Mouse (Mus musculus) leukemia stem cell, adult 10-12 weeks (primary cell): ENCODE data around the gene Gm12845. TPM values are rescaled to one million over a fixed set of nuclear protein-coding genes. Genes with fewer than 3 reads are reported as not detected.

ENCODE experiments used
- polyA plus RNA-seq: library from polyadenylated mRNA; stranded (reverse); fragments of >175 nt; gene quantifications from 2 replicates; pipeline ENCODE4 v1.2.3, GENCODE M21; 2012; ENCODE audit warnings: low replicate concordance

Gene Gm12845
- polyA plus RNA-seq = not detected in 2 replicates

GRCm38 (mm10) chr4:117724112-117724511 lies at the start of gene Gm12845:
Gene Gm12845 (plus strand): TSS chr4:117724412.

GRCm38 (mm10) chr4:117681931-117682461 lies 42.2 kb upstream of the Gm12845 start, which contains the start of gene Dmap1:
Gene Dmap1 (minus strand): TSS chr4:117682273.

DNA sequence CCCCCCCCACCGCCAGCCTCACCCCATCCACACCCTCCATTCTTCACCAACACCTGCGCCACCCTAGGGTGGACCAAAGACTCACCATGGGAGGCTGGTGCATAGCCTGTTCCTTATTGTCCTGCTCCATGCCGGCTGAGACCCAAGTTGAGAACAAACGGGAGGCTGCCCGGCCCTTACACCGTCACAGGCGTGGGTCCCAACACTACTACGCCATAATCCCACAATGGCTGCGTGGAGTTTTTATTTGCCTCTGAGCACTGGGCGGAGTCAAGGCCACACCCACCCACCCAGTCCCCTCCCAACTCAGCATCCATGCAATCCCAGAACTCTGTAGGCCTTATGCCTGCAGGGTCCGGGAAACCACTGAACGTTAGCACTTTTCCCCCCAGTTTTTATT lies 41.2 kb downstream of the Gm12845 start, which contains the start of gene Klf17:
TSS of gene Klf17 (minus strand) at position 233 of the 400 bp plus-strand sequence.

Other genes starting within 250 kb of the Gm12845 start
- gene Rnf220, start 227.4 kb upstream of the Gm12845 start, polyA plus RNA-seq = 47.2 and 63.0 TPM in 2 replicates
- 287 and 347 TPM in 2 replicates for gene Eri3, start 174.0 kb upstream of the Gm12845 start, polyA plus RNA-seq
- 18.0 and 21.7 TPM in 2 replicates for gene Dmap1, start 42.1 kb upstream of the Gm12845 start, polyA plus RNA-seq
- gene Klf17, start 41.2 kb downstream of the Gm12845 start, polyA plus RNA-seq = not detected in 2 replicates
- gene Slc6a9, start 110.1 kb downstream of the Gm12845 start, polyA plus RNA-seq = 113 and 202 TPM in 2 replicates
- 0.11 TPM in 1 of 2 replicates, not detected in the other for gene Ccdc24, start 148.1 kb downstream of the Gm12845 start, polyA plus RNA-seq
- gene B4galt2, start 159.1 kb downstream of the Gm12845 start, polyA plus RNA-seq = 0.57 and 2.7 TPM in 2 replicates
- 59.5 and 456 TPM in 2 replicates for gene Atp6v0b, start 162.9 kb downstream of the Gm12845 start, polyA plus RNA-seq
- gene Dph2, start 167.6 kb downstream of the Gm12845 start, polyA plus RNA-seq = 11.8 and 31.2 TPM in 2 replicates
- 16.8 and 36.7 TPM in 2 replicates for gene Ipo13, start 190.6 kb downstream of the Gm12845 start, polyA plus RNA-seq
- 5.9 and 17.9 TPM in 2 replicates for gene Artn, start 205.4 kb downstream of the Gm12845 start, polyA plus RNA-seq